Mouse (Mus musculus): ENCODE results near the gene Vegfb. TPM values are rescaled to one million over a fixed set of nuclear protein-coding genes. Genes with fewer than 3 reads are reported as not detected.
A peak's percentile ranks its signal among the peaks of the same experiment; 100 is the strongest.

Gene Vegfb
- polyA plus RNA-seq, 1 experiment from 2014 or later: 57.6 TPM

- ATAC-seq (ENCODE audit: low FRiP score) (peak; percentile 61), DNase-seq (ENCODE audit: low spot score) (peak; percentile 79)
- Histone ChIP-seq H3K36me3 (replicated peaks; ENCODE audit: control insufficient read depth, insufficient read depth) (peaks cover 22% of the 10 kb centered on the region), H3K9ac (peak within 1 kb of the TSS; percentile 80), H3K27ac (peak within 1 kb of the TSS; percentile 95), H3K4me1 (replicated peaks; ENCODE audit: control insufficient read depth, insufficient read depth, low read length) (peaks cover 30% of the 10 kb centered on the region), H3K4me2 (replicated peaks) (peak within 1 kb of the TSS; percentile 81), H3K4me3 (replicated peaks; ENCODE audit: low read length) (peak within 1 kb of the TSS; percentile 66), H3K27me3 (ENCODE audit: control insufficient read depth, insufficient read depth, low read length) (peaks cover 11% of the 10 kb centered on the region), H3K9me3 (ENCODE audit: control insufficient read depth, low read length) (no peaks in the 10 kb centered on the region)
- WGBS: under 1% methylated on average over 75 of the region's 84 CpGs
Measured at GRCm38 (mm10) chr19:6974211-6975205, 12.9 kb downstream of the Vegfb start, which contains the start of gene Ppp1r14b. Gene Ppp1r14b (plus strand): TSS chr19:6974968.

DNA sequence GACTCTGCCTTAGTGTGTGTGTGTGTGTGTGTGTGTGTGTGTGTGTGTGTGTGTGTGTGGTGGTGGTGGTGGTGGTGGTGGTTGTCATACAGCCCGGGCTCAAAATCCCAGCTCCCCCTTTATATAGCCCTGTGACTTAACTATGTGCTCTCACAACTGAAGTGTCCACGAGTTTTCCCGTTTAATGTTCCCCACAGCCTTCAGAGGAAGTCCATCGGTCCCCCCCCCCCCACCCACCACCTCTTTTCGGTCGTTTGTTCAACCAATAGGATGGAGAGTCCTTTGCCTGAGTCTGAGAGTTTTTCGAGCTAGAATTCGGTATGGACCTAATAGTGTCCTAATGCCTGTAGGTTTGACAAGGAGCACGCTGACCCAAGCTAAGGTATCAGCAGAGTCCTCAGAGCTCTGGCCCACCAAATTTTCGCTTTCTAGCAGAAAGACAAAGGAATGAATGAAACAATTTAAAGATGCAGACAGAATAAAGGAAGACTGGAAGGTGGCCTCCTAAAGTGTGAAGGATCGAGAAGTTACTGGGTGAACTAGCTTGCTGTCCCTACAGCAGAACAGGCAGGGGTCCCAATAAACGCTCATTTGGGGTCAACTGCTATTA, 13.8 kb downstream of the Vegfb start:
- WGBS: 35% methylated on average over 12 of the region's 12 CpGs
- Histone ChIP-seq H3K4me1 (replicated peaks; ENCODE audit: control insufficient read depth, insufficient read depth, low read length) (peaks cover 22% of the 10 kb centered on the region), H3K4me2 (replicated peaks) (peak overlapping the region; percentile 81), H3K27ac (0 out of 2 replicates have a peak overlapping the region, but pooled peaks have one; percentile 95), H3K4me3 (replicated peaks; ENCODE audit: low read length) (peak overlapping the region; percentile 66), H3K27me3 (ENCODE audit: control insufficient read depth, insufficient read depth, low read length) (peaks cover 20% of the 10 kb centered on the region), H3K9me3 (ENCODE audit: control insufficient read depth, low read length) (no peaks in the 10 kb centered on the region), H3K9ac (peak overlapping the region; percentile 80), H3K36me3 (replicated peaks; ENCODE audit: control insufficient read depth, insufficient read depth) (peaks cover 21% of the 10 kb centered on the region)
- no peak for DNase-seq (ENCODE audit: low spot score)
- no peak for ATAC-seq (ENCODE audit: low FRiP score)

DNA sequence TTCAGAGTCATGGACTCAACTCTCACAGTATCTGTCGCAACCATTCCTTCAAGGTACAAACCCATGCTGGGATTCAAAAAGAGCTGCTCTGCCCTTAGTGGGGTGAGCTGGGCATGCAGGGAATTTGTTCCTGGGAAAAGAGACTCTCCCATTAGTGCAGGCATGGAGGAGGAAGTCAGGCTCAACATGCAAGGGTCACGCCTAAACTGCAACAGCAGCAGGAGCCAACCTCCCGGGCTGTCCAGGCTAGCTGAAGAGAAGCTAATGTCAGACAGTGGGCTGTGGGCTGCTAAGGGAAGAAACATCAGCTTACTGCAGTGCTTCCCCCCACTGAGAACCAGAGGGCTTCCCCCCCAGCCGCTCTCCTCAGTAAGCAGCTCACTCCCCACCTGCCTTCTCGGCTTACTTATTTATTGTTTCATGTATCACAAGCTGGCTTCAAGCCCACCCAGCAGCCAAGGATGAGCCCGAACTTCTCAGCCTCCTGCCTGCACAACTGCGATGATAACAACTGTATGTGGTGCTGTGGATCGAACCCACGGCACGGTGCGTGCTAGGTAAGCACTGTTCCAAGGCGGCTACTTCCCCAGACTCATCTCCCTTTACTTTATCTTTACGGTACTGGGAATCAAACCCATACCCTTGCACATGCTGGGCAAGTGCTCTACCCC, 15.1 kb downstream of the Vegfb start:
- ATAC-seq (ENCODE audit: low FRiP score) (no peak), DNase-seq (ENCODE audit: low spot score) (no peak)
- no peak overlapping the region for H3K9ac ChIP-seq
- no peak overlapping the region for H3K27ac ChIP-seq
- no peaks in the 10 kb centered on the region for H3K9me3 ChIP-seq (ENCODE audit: control insufficient read depth, low read length)
- WGBS: 80% methylated on average over 13 of the region's 13 CpGs
- H3K4me2 ChIP-seq (replicated peaks): no peak overlapping the region
- peaks cover 23% of the 10 kb centered on the region for H3K27me3 ChIP-seq (ENCODE audit: control insufficient read depth, insufficient read depth, low read length)
- peaks cover 17% of the 10 kb centered on the region for H3K4me1 ChIP-seq (replicated peaks; ENCODE audit: control insufficient read depth, insufficient read depth, low read length)
- H3K4me3 ChIP-seq (replicated peaks; ENCODE audit: low read length): no peak overlapping the region
- H3K36me3 ChIP-seq (replicated peaks; ENCODE audit: control insufficient read depth, insufficient read depth): peaks cover 8% of the 10 kb centered on the region

GRCm38 (mm10) chr19:6971644-6972043, 15.8 kb downstream of the Vegfb start:
- ATAC-seq (ENCODE audit: low FRiP score) (no peak), DNase-seq (ENCODE audit: low spot score) (no peak)
- Histone ChIP-seq H3K4me1 (replicated peaks; ENCODE audit: control insufficient read depth, insufficient read depth, low read length) (peaks cover 13% of the 10 kb centered on the region), H3K27ac (no peak overlapping the region), H3K4me2 (replicated peaks) (no peak overlapping the region), H3K4me3 (replicated peaks; ENCODE audit: low read length) (no peak overlapping the region), H3K36me3 (replicated peaks; ENCODE audit: control insufficient read depth, insufficient read depth) (peaks cover 2% of the 10 kb centered on the region; the same call in 1 of the 2 replicates), H3K27me3 (ENCODE audit: control insufficient read depth, insufficient read depth, low read length) (peaks cover 23% of the 10 kb centered on the region), H3K9me3 (ENCODE audit: control insufficient read depth, low read length) (no peaks in the 10 kb centered on the region), H3K9ac (no peak overlapping the region)
- WGBS: 46% methylated on average over 6 of the region's 6 CpGs

DNA sequence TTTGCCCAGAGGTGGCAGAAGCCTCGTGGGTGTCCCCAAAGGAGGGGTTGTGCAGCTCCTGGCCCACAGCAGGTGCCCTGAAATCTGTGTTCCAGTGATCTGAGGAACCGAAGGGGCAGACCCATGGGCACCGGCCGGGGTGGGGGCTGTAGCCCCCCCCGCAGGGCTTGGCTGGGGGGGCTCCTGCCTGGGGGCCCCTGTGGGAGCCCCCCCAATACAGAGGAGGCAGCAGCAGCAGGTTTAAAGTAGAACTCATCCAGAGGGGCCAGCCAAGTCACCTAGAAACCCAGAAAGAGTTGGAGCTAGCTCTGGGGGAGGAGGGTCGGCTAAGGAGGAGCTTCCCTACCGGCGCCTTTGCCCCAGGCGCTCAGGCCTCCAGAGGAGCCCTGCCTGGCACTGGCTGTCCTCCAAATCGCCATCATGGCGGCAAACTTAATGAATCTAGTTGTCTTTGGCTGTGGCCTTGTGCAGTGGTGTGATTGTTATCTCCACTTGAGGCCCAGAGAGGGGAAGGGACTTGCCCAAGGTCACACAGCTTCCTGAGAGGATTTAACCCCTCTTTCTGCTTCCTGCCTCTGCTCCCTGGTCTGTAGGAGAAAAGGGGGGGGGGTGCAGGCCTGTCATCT, 16.9 kb downstream of the Vegfb start:
- H3K4me1 ChIP-seq (replicated peaks; ENCODE audit: control insufficient read depth, insufficient read depth, low read length): peaks cover 9% of the 10 kb centered on the region
- DNase-seq (ENCODE audit: low spot score) (no peak), ATAC-seq (ENCODE audit: low FRiP score) (no peak)
- H3K9me3 ChIP-seq (ENCODE audit: control insufficient read depth, low read length): no peaks in the 10 kb centered on the region
- peak overlapping the region; percentile 20; the same call in 1 of the 2 replicates for H3K9ac ChIP-seq
- H3K27ac ChIP-seq: no peak overlapping the region
- H3K36me3 ChIP-seq (replicated peaks; ENCODE audit: control insufficient read depth, insufficient read depth): no peaks in the 10 kb centered on the region
- H3K27me3 ChIP-seq (ENCODE audit: control insufficient read depth, insufficient read depth, low read length): peaks cover 23% of the 10 kb centered on the region
- peak overlapping the region; percentile 47; the same call in 1 of the 2 replicates for H3K4me2 ChIP-seq (replicated peaks)
- WGBS: 18% methylated on average over 11 of the region's 11 CpGs
- H3K4me3 ChIP-seq (replicated peaks; ENCODE audit: low read length): no peak overlapping the region

GRCm38 (mm10) chr19:6969665-6970381, 17.6 kb downstream of the Vegfb start:
- no peaks in the 10 kb centered on the region for H3K36me3 ChIP-seq (replicated peaks; ENCODE audit: control insufficient read depth, insufficient read depth)
- H3K27me3 ChIP-seq (ENCODE audit: control insufficient read depth, insufficient read depth, low read length): peaks cover 23% of the 10 kb centered on the region
- peak overlapping the region; percentile 39 for H3K4me3 ChIP-seq (replicated peaks; ENCODE audit: low read length)
- DNase-seq (ENCODE audit: low spot score): peak; percentile 45
- H3K27ac ChIP-seq: no peak overlapping the region
- peak; percentile 6; the same call in 1 of the 2 replicates for ATAC-seq (ENCODE audit: low FRiP score)
- peaks cover 9% of the 10 kb centered on the region for H3K4me1 ChIP-seq (replicated peaks; ENCODE audit: control insufficient read depth, insufficient read depth, low read length)
- H3K9ac ChIP-seq: peak overlapping the region; percentile 52
- peak overlapping the region; percentile 47 for H3K4me2 ChIP-seq (replicated peaks)
- 2% methylated on average over 55 of the region's 55 CpGs for WGBS
- no peaks in the 10 kb centered on the region for H3K9me3 ChIP-seq (ENCODE audit: control insufficient read depth, low read length)

GRCm38 (mm10) chr19:6969291-6969664, 18.2 kb downstream of the Vegfb start:
- Histone ChIP-seq H3K9me3 (ENCODE audit: control insufficient read depth, low read length) (no peaks in the 10 kb centered on the region), H3K4me3 (replicated peaks; ENCODE audit: low read length) (peak overlapping the region; percentile 39), H3K9ac (peak overlapping the region; percentile 52), H3K4me1 (replicated peaks; ENCODE audit: control insufficient read depth, insufficient read depth, low read length) (peaks cover 9% of the 10 kb centered on the region), H3K27me3 (ENCODE audit: control insufficient read depth, insufficient read depth, low read length) (peaks cover 23% of the 10 kb centered on the region), H3K27ac (no peak overlapping the region), H3K4me2 (replicated peaks) (peak overlapping the region; percentile 47), H3K36me3 (replicated peaks; ENCODE audit: control insufficient read depth, insufficient read depth) (no peaks in the 10 kb centered on the region)
- WGBS: under 1% methylated on average over 20 of the region's 20 CpGs
- ATAC-seq (ENCODE audit: low FRiP score) (no peak), DNase-seq (ENCODE audit: low spot score) (no peak)

DNA sequence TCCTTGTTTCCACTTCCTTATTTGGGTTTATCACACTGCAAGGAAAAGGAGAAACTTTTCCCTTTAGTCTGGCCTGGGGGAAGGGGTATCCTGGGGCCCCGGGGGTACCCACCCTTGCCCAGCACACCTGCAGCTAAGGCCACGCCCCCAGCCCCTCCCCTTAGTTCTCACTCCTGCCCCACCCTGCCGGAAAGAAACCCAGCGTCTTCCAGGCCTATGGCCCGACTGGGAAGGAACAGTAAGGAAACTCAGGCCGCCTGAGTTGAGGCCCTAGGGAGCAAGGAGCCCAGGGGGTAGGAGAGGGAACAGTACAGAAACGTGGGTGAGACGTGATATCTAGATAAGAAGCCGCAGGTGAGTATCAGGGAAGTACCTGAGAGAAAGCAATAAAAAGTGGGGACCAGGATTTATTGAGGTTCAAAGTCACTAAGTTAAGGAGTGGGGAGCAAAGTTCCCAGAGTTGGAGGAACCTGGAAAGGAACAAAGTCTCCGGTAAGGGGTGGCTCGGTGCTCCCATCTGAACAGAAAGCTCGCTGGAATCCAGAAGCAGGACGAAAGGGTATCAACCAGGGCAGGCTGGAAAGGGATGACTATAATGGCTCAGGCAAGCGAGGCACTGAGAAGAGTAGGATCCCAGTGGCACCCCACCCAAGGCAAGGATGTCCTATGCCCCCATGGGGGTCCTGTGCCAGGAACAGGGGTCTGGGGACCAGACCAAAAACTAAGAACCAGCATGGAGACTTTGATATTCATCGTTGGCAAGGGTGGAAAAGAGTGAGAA, 18.8 kb downstream of the Vegfb start:
- Histone ChIP-seq H3K4me1 (replicated peaks; ENCODE audit: control insufficient read depth, insufficient read depth, low read length) (peaks cover 9% of the 10 kb centered on the region), H3K9ac (no peak overlapping the region; the same call in 1 of the 2 replicates), H3K9me3 (ENCODE audit: control insufficient read depth, low read length) (no peaks in the 10 kb centered on the region), H3K4me2 (replicated peaks) (peak overlapping the region; percentile 47), H3K36me3 (replicated peaks; ENCODE audit: control insufficient read depth, insufficient read depth) (no peaks in the 10 kb centered on the region), H3K27me3 (ENCODE audit: control insufficient read depth, insufficient read depth, low read length) (peaks cover 23% of the 10 kb centered on the region), H3K27ac (no peak overlapping the region), H3K4me3 (replicated peaks; ENCODE audit: low read length) (peak overlapping the region; percentile 39)
- WGBS: 17% methylated on average over 15 of the region's 15 CpGs
- ATAC-seq (ENCODE audit: low FRiP score) (no peak), DNase-seq (ENCODE audit: low spot score) (no peak)
